Mouse (Mus musculus) testis, postnatal 10 days (tissue): Measurements from ENCODE around the gene Gm10024.
A peak's percentile ranks its signal among the peaks of the same experiment; 100 is the strongest.
"Not testable (repeated sequence)": the region's sequence is repeated elsewhere in the genome, so short reads cannot be mapped to it uniquely, and the experiment has no call there.

Experiments used
- DNase-seq: peaks from one replicate; pipeline ENCODE4 v3.0.0; 2021; ENCODE audit warnings: low spot score

Gene Gm10024

GRCm38 (mm10) chr10:77711157-77711556, at the start of gene Gm10024:
Gene Gm10024 (plus strand): TSS chr10:77711457.
- DNase-seq = not testable (repeated sequence)

GRCm38 (mm10) chr10:77663949-77664665, 47.1 kb upstream of the Gm10024 start:
- no peak for DNase-seq

GRCm38 (mm10) chr10:77666342-77666741, 44.9 kb upstream of the Gm10024 start:
- no peak for DNase-seq

GRCm38 (mm10) chr10:77667402-77667801, 43.9 kb upstream of the Gm10024 start:
- no peak for DNase-seq

GRCm38 (mm10) chr10:77670710-77671109, 40.5 kb upstream of the Gm10024 start:
- no peak for DNase-seq

- DNase-seq = no peak
Observed at GRCm38 (mm10) chr10:77671519-77671918, 39.7 kb upstream of the Gm10024 start.

GRCm38 (mm10) chr10:77673765-77674164, 37.5 kb upstream of the Gm10024 start:
- DNase-seq = no peak

GRCm38 (mm10) chr10:77677562-77677961, 33.7 kb upstream of the Gm10024 start:
- DNase-seq = no peak

- no peak for DNase-seq
Observed at GRCm38 (mm10) chr10:77682994-77683393, 28.3 kb upstream of the Gm10024 start.

GRCm38 (mm10) chr10:77684181-77684580, 27.1 kb upstream of the Gm10024 start:
- no peak for DNase-seq

- no peak for DNase-seq
Observed at GRCm38 (mm10) chr10:77685895-77686664, 25.2 kb upstream of the Gm10024 start, which contains the start of gene Tspear. Gene Tspear (plus strand): TSS chr10:77686569.

GRCm38 (mm10) chr10:77687021-77687420, 24.2 kb upstream of the Gm10024 start:
- DNase-seq = no peak

GRCm38 (mm10) chr10:77690356-77690807, 20.9 kb upstream of the Gm10024 start, which contains the start of gene Gm19402:
Gene Gm19402 (minus strand): TSS chr10:77690757.
- not testable (repeated sequence) for DNase-seq

GRCm38 (mm10) chr10:77697133-77697532, 14.1 kb upstream of the Gm10024 start, which contains the start of gene Gm9508:
Gene Gm9508 (minus strand): TSS chr10:77697233.
- no peak for DNase-seq

- DNase-seq = no peak
Observed at GRCm38 (mm10) chr10:77706326-77706725, 4.9 kb upstream of the Gm10024 start, which contains the start of gene Gm10272. Gene Gm10272 (plus strand): TSS chr10:77706626.

- no peak for DNase-seq
Observed at GRCm38 (mm10) chr10:77709831-77710230, 1.4 kb upstream of the Gm10024 start.

GRCm38 (mm10) chr10:77713734-77714133, 2.5 kb downstream of the Gm10024 start:
- no peak for DNase-seq

GRCm38 (mm10) chr10:77715507-77715906, 4.2 kb downstream of the Gm10024 start, which contains the start of gene Gm10142:
Gene Gm10142 (plus strand): TSS chr10:77715807.
- no peak for DNase-seq

GRCm38 (mm10) chr10:77720299-77720698, 9.0 kb downstream of the Gm10024 start, which contains the start of gene Krtap12-1:
Gene Krtap12-1 (plus strand): TSS chr10:77720599.
- not testable (repeated sequence) for DNase-seq

GRCm38 (mm10) chr10:77724855-77725254, 13.6 kb downstream of the Gm10024 start:
- no peak for DNase-seq

- no peak for DNase-seq
Observed at GRCm38 (mm10) chr10:77726186-77726585, 14.9 kb downstream of the Gm10024 start, which contains the start of gene Gm10100. Gene Gm10100 (plus strand): TSS chr10:77726486.

- no peak for DNase-seq
Observed at GRCm38 (mm10) chr10:77728280-77728679, 17.0 kb downstream of the Gm10024 start.

GRCm38 (mm10) chr10:77729241-77729640, 18.0 kb downstream of the Gm10024 start:
- DNase-seq = peak; percentile 57
